Mouse (Mus musculus): ENCODE measurements at regions not wholly inside any gene's neighbourhood (a gene's known extent, or its start where the extent isn't known, plus 50 kb on each side); places are given as distances from the start of the nearest gene placed in this dataset.
"Not testable (repeated sequence)": the region's sequence is repeated elsewhere in the genome, so short reads cannot be mapped to it uniquely, and the experiment has no call there.

GRCm38 (mm10) chr3:20794256-20794655 is 427.3 kb upstream of the Agtr1b start:
- ChIA-PET POLR2A (no interaction called here), CTCF (no interaction called here)
- in situ Hi-C loops (cut with MboI; ENCODE audit: low pct_unique_long_range_greater_than_20kb), result no loop called here
- no peak for TF ChIP-seq CTCF (IDR thresholded peaks at IDR 0.05)
- no peak for DNase-seq (ENCODE audit: low read depth, low spot score)
- no peak for ATAC-seq
- peaks cover 2% of the 10 kb centered on the region for H3K27me3 ChIP-seq

GRCm38 (mm10) chr3:20792503-20792902 is 425.5 kb upstream of the Agtr1b start:
- ATAC-seq (peak; percentile 39), DNase-seq (ENCODE audit: low read depth, low spot score) (no peak)
- no peak for TF ChIP-seq CTCF (IDR thresholded peaks at IDR 0.05)
- in situ Hi-C loops (cut with MboI; ENCODE audit: low pct_unique_long_range_greater_than_20kb), result no loop called here
- CTCF ChIA-PET, result no interaction called here
- H3K27me3 ChIP-seq, result no peaks in the 10 kb centered on the region
- POLR2A ChIA-PET, result no interaction called here

- no peak for TF ChIP-seq CTCF (IDR thresholded peaks at IDR 0.05)
- no peak for ATAC-seq
- no peak for DNase-seq (ENCODE audit: low read depth, low spot score)
- H3K27me3 ChIP-seq, result peaks cover 6% of the 10 kb centered on the region
- in situ Hi-C loops (cut with MboI; ENCODE audit: low pct_unique_long_range_greater_than_20kb), result no loop called here
- ChIA-PET CTCF (interaction anchor here (1.2 kb wide), 1 partner anchor 37 kb away, joined by 3 read pairs; no protein-coding TSS in a partner anchor), POLR2A (no interaction called here)
These were observed 410.9 kb upstream of the Agtr1b start for GRCm38 (mm10) chr3:20777883-20778282.

- DNase-seq (ENCODE audit: low read depth, low spot score) (no peak), ATAC-seq (no peak)
- CTCF ChIA-PET, result interaction anchor here (1.7 kb wide), 1 partner anchor 9 kb away, joined by 4 read pairs; no protein-coding TSS in a partner anchor
- in situ Hi-C loops (cut with MboI; ENCODE audit: low pct_unique_long_range_greater_than_20kb), result no loop called here
- no peak for TF ChIP-seq CTCF (IDR thresholded peaks at IDR 0.05)
- POLR2A ChIA-PET, result no interaction called here
- peaks cover 6% of the 10 kb centered on the region for H3K27me3 ChIP-seq
These were observed 410.0 kb upstream of the Agtr1b start for GRCm38 (mm10) chr3:20776964-20777304.

- ATAC-seq, result no peak
- DNase-seq (ENCODE audit: low read depth, low spot score), result no peak
- in situ Hi-C loops (cut with MboI; ENCODE audit: low pct_unique_long_range_greater_than_20kb), result no loop called here
- H3K27me3 ChIP-seq, result peaks cover 6% of the 10 kb centered on the region
- TF ChIP-seq CTCF (IDR thresholded peaks at IDR 0.05), result no peak
- POLR2A ChIA-PET, result interaction anchor here (0.7 kb wide), 1 partner anchor 301 kb away, joined by 3 read pairs; no protein-coding TSS in a partner anchor
- CTCF ChIA-PET, result interaction anchor here (0.9 to 1.7 kb wide), 2 partner anchors 8 to 10 kb away, joined by 3 to 4 read pairs; no protein-coding TSS in a partner anchor
These were observed 409.4 kb upstream of the Agtr1b start for GRCm38 (mm10) chr3:20776128-20776963.

- in situ Hi-C loops (cut with MboI; ENCODE audit: low pct_unique_long_range_greater_than_20kb), result loop anchor here (10.0 kb wide), 1 partner anchor 80 kb away; no protein-coding TSS in a partner anchor
- POLR2A ChIA-PET, result no interaction called here
These were observed 367.3 kb upstream of the Agtr1b start for GRCm38 (mm10) chr3:20734302-20734701.

GRCm38 (mm10) chr3:20732005-20732404 is 365.0 kb upstream of the Agtr1b start:
- in situ Hi-C loops (cut with MboI; ENCODE audit: low pct_unique_long_range_greater_than_20kb), result loop anchor here (10.0 kb wide), 1 partner anchor 83 kb away; no protein-coding TSS in a partner anchor
- CTCF ChIA-PET, result no interaction called here
- POLR2A ChIA-PET, result no interaction called here
- DNase-seq (ENCODE audit: low read depth, low spot score), result no peak
- peak; percentile 69 for ATAC-seq
- no peak for TF ChIP-seq CTCF (IDR thresholded peaks at IDR 0.05)
- peaks cover 16% of the 10 kb centered on the region for H3K27me3 ChIP-seq

More at GRCm38 (mm10) chr3:20734302-20734701, 367.3 kb upstream of the Agtr1b start:
- no peak for ATAC-seq
- DNase-seq (ENCODE audit: low read depth, low spot score), result no peak
- CTCF ChIA-PET, result no interaction called here
- TF ChIP-seq CTCF (IDR thresholded peaks at IDR 0.05), result no peak
- peaks cover 10% of the 10 kb centered on the region for H3K27me3 ChIP-seq

GRCm38 (mm10) chr3:20730481-20730880 is 363.5 kb upstream of the Agtr1b start:
- CTCF ChIA-PET, result interaction anchor here (1.0 kb wide), 1 partner anchor 9 kb away, joined by 3 read pairs; no protein-coding TSS in a partner anchor
- in situ Hi-C loops (cut with MboI; ENCODE audit: low pct_unique_long_range_greater_than_20kb), result loop anchor here (10.0 kb wide), 1 partner anchor 84 kb away; no protein-coding TSS in a partner anchor
- TF ChIP-seq CTCF (IDR thresholded peaks at IDR 0.05), result no peak

GRCm38 (mm10) chr3:20729776-20730175 is 362.8 kb upstream of the Agtr1b start:
- POLR2A ChIA-PET, result interaction anchor here (0.6 to 1.2 kb wide), 3 partner anchors 12 to 1322 kb away, joined by 3 to 5 read pairs (median 3); no protein-coding TSS in a partner anchor

More at GRCm38 (mm10) chr3:20730481-20730880, 363.5 kb upstream of the Agtr1b start:
- ATAC-seq, result no peak
- no peak for DNase-seq (ENCODE audit: low read depth, low spot score)
- POLR2A ChIA-PET, result interaction anchor here (1.2 kb wide), 1 partner anchor 19 kb away, joined by 3 read pairs; no protein-coding TSS in a partner anchor
- H3K27me3 ChIP-seq, result peaks cover 16% of the 10 kb centered on the region

GRCm38 (mm10) chr3:20714671-20715070 is 347.7 kb upstream of the Agtr1b start:
- TF ChIP-seq CTCF (IDR thresholded peaks at IDR 0.05), result no peak
- in situ Hi-C loops (cut with MboI; ENCODE audit: low pct_unique_long_range_greater_than_20kb), result no loop called here
- H3K27me3 ChIP-seq, result no peaks in the 10 kb centered on the region
- DNase-seq (ENCODE audit: low read depth, low spot score) (no peak), ATAC-seq (no peak)
- ChIA-PET POLR2A (no interaction called here), CTCF (interaction anchor here (0.6 kb wide), 1 partner anchor 14 kb away, joined by 3 read pairs; no protein-coding TSS in a partner anchor)

More at GRCm38 (mm10) chr3:20729776-20730175, 362.8 kb upstream of the Agtr1b start:
- CTCF ChIA-PET, result interaction anchor here (1.0 kb wide), 1 partner anchor 10 kb away, joined by 3 read pairs; no protein-coding TSS in a partner anchor
- not testable (repeated sequence) for DNase-seq (ENCODE audit: low read depth, low spot score); H3K27me3 ChIP-seq; ATAC-seq
- in situ Hi-C loops (cut with MboI; ENCODE audit: low pct_unique_long_range_greater_than_20kb), result loop anchor here (10.0 kb wide), 1 partner anchor 85 kb away; no protein-coding TSS in a partner anchor

GRCm38 (mm10) chr3:20709661-20710060 is 342.7 kb upstream of the Agtr1b start:
- ChIA-PET POLR2A (no interaction called here), CTCF (interaction anchor here (1.7 kb wide), 1 partner anchor 10 kb away, joined by 5 read pairs; no protein-coding TSS in a partner anchor)
- TF ChIP-seq CTCF (IDR thresholded peaks at IDR 0.05), result no peak
- ATAC-seq (no peak), DNase-seq (ENCODE audit: low read depth, low spot score) (no peak)
- in situ Hi-C loops (cut with MboI; ENCODE audit: low pct_unique_long_range_greater_than_20kb), result no loop called here
- H3K27me3 ChIP-seq, result no peaks in the 10 kb centered on the region
